Mouse (Mus musculus) Muller cell, postnatal 12 days (primary cell): ENCODE measurements around the gene Capn1.

Experiments used
- DNase-seq: peaks from one replicate; pipeline ENCODE4 v3.0.0-alpha.2; 2015; ENCODE audit errors: inconsistent ontology term

Gene Capn1

DNA sequence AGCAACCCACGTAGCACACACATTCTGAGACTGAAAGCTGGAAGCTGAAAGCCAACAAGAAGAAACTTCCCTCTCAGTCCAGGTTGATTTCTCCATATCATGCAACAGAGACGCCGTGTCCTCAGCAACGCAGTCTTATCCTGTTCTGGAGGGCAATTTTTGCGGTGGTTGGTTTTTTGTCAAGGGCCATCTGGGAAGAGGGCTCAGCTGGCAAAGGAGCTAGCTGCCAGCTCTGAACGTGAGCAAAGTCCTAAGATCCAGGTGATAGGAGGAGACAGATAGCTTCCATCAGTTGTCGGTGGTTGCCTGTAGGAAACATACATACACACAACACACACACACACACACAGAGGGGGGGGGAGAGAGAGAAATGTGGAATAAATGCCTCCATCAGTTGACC lies 22.6 kb upstream of the Capn1 start:
- DNase-seq, result no peak

DNA sequence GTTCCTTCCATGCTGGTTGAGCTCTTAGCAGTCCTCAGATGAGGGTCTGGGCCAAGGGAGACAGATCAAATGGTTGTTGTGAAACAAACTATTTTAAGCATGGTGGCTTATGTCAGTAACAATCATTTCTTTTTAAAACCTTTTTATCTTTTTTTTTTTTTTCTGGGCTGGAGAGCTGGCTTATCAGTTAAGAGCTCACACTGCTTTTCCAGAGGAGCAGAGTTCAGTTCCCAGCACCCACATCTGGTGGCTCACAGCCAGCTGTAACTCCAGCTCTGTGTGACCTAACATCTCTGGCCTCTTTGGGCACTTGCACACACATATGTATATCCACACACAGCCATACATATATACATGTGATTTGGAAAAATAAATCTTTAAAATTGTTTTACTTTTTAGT lies 22.0 kb upstream of the Capn1 start:
- no peak for DNase-seq

DNA sequence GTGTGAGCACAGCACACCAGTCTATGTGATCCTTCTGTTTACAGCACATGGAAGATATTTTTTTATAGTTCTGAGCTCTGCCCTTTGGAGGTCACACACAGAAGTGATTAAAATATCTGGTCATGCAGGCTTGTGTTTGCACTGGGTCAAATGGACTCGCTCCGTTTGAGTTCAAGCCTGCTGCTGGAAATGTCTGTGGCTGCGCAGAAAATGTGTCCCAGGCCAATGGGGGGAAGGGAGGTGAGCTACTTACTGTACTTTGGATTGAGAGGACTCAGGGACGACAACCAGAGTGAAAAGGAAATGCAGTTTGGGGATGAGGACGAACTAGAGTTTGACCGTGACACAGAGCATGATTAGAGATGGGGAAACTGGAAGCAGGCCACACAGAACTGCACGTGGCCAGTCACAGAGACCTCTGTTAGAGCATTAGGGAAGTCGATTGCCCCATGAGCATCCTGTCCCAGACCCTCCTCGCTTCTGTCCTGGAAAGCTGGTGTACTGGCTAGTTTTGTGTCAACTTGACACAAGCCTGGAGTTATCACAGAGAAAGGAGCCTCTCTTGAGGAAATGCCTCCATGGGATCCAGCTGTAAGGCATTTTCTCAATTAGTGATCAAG lies 20.4 kb upstream of the Capn1 start:
- DNase-seq, result no peak

DNA sequence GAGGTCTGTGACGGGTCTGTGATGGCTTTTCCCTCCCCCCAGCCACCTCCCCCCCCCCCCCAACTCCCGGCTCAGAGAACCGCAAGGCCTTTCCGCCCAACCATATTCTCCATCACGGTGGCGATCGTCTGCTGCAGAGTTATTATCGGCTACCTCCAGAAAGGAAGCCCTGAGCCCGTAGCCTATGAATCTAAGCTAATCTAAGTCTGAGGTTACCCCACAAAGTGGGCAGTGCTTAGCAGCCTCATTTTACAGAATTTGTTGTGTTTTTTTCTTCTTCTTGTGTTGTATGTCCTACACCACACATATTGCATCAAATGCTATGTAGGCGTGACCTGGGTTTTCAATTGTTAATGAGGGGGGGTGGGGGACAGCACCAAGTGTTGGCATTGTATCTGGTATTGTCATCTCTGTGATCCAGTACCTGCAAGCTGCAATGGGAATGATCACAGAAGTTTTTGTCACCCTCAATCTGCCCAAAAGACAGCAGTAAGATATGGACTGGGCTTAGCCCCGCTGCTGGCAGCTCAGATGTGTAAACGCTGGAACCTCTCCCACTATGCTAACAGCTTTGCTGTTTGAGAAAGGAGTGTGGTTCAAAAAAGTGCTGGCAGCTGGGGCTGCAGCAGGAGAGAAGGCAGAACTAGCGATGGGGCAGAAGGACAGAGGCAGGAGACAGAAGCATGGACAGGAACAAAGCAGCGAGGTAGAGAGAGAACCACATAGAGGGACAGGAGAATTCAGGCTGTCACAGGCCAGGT lies 15.0 kb upstream of the Capn1 start:
- no peak for DNase-seq

DNA sequence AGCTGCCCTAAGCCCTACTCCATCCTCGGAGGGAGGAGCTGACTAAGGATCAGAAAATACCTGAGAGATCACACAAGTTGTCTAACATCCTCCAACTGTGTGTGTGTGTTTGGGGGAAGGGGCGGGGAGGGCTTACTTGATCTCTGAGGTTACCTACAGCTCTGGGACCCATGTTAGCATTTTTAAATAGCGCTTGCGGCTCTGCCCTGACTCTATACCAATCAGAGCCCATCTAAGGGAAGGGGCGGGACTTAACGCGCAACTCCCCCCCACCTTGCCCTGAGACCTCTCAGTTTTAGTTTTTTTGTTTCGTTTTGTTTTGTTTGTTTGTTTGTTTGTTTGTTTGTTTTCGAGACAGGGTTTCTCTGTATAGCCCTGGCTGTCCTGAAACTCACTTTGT lies 13.7 kb upstream of the Capn1 start:
- DNase-seq, result no peak

DNA sequence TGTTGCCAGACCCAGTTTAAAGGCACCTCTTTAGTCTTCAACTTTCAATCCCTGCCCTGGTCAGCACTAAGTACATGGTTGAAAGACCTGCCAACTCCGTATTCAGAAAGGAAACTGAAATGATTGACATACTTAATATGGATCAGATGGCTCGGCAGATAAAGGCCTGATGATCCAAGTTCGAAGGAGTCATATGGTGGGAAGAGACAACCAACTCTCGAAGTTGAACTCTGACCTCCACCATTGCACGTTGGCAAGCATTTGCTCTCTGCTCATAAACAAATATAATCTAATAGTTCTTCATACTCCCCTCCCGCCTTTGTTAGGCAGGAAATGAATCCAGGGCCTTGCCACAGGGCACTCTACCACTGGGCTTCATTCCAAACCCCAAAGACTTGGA lies 13.3 kb upstream of the Capn1 start:
- DNase-seq, result no peak

DNA sequence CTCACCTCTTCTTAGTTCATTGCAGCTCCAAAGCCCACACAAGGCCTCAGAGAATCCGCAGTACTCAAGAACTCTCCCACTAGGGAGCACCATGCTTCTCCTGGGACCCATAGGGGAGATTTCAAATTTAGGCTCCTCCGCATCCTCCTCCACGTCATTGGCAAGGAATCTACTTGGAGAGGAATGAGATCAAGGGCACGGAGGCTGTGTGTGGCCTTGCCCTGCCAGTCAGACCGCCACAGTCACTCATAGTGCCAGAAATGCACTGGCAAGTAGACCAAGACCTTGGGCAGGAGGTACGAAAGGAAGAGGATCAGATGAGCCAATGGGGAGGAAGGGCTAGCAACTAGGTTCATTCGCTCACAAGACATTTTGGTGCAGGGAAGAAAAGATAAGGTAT lies 8.2 kb upstream of the Capn1 start:
- DNase-seq, result no peak

DNA sequence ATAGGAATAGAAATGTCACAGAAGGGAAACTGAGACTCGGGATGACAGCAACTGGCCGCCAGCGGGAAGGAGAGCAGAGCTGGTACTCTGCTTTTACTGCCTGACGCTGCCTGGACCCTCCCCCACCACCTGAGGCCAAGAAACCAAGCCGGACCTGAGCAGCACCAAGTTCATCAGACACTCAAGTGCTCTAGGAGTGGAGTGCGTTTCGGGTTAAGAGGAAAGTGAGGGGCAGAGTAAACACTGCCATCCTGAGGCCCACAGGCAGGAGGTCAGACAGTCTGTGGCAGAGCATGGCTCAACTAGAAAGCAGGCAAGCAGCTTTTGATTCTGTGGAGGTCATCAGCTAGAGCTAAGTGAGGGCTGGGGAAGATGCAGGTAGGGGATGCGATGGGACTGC lies 7.4 kb upstream of the Capn1 start:
- no peak for DNase-seq

DNA sequence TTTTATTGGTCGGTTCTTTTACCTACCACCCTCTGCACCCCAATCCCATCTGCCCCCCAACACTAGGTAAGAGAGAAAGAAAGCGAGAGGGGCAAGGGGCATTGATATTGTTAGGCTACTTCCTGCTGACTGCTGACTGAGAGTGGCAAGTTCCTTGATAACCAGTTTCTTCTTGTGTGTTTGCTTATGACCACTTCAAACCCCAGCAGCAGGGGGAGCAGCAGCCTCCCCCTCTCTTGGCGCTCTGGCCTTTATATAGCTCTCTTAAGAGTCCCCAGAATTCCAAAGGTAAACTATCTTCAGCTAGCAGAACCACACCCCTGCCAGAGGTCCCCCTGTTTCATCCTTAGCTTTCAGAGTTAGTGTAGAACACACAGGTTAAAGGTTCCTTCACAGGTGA lies 4.6 kb upstream of the Capn1 start:
- no peak for DNase-seq

DNA sequence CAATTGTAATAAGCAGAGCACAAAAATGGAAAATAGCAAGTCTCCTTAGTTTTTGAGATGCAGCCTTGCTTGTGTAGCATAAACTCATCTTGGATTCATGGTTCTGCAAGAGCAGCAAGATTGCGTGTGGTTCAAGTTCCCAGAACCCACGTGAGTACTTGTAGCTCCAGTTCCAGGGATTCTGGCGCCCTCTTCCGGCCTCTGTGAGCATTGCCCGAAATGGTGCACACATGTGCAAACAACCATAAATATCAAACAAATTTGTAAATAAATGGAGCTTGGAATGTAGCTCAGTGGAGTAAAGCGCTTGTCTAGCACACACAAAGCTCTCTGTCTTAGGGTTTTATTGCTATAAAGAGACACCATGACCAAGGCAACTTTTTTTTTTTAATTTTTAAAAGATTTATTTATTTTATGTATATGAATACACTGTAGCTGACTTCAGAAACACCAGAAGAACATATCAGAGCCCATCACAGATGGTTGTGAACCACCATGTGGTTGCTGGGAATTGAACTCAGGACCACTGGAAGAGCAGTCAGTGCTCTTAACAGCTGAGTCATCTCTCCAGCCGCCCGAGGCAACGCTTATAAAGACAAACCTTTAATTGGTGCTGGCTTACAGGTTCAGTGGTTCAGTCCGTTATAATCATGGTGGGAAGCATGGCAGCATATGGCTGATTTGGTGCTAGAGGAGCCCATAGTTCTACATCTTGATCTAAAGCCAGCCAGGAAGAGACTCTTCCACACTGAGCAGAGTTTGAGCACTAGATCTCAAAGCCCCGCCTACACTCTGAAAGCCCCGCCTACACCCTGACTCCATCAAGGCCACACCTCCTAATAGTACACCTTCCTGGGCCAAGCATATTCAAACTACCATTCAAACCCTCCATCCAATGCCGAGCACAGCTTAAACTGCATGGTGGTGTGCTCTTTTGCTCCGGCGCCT lies 2.7 kb upstream of the Capn1 start:
- DNase-seq, result peak; percentile 75

DNA sequence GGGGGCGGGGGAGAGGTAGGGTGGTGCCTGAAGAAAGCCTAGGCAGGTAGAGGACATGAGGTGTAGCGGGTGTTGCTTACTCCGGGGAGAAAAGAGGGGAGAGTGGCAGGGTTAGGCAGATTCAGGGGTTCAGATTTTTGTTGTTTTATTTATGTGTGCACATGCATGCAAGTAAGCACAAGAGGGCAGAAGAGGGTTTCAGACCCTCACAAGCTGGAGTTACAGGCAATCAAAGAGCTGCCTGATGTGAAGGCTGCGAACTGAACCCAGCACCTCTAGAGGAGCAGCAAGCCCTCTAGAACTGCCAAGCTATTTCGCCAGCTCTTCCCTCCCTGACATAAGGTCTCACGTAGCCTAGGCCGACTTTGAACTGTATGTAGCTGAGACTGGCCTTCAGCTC lies 835 bp upstream of the Capn1 start:
- DNase-seq, result no peak

DNA sequence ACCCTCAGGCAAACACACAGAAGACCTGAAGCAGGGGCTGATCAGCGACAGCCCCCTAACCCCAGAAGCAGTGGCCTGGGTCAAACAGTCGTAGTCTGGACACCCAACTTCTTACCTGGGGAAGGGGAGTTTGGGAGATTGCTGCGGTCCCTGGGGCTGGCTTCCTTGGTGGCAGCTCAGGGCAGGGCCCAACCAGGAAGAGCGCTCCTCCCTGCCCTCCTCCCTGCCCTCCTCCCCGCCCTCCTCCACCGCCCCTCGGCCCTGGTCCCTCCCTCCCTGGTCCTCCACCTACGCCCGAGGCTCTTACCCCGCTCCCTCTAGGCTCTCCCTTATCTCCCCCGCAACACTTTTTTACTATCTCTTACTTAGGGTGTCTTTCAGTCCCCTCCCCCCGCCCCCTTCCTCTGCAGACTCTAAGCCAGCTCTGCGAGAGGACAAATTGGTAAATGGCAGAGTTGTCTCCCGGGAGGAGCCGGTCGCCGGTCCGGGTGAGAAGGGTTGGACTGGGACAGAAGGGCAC lies 646 bp downstream of the Capn1 start:
- peak; percentile 82 for DNase-seq

DNA sequence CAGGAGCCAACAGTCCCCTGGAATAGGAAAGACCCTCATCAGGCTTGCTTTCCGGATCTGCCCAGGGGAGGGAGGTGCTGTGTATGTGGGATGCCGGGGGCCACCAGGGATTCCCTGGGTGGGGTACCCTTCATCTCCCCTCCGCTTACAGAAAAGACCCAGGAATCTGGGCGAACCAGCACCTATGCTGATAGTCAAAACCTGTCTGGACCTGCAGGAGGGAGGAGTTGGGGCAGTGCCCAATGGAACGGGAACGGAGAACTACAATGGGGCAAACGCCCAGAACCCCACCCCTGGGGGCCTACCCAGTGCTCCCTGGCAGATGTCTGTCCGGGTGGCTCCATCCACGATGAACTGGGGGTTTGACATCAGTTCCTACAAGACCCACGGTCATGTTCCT lies 2.0 kb downstream of the Capn1 start:
- DNase-seq, result no peak

DNA sequence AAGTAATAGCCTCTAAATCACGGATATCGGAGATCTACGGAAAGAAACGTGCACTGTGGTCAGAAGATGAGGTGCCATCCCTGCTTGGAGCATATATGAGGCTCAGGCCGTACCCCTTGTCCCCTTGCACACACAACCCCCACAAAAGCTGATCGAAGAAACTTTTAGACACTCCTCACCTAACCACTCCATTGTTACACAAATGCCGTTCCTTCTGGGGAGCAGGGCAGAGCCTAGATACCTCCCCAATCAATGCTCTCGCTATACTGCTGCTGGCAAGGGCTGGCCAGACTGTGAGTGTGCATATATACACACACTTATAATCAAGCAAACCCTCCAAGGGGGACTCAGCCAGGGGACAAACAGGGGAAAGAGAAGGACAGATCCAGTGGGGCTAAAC lies 6.6 kb downstream of the Capn1 start:
- DNase-seq, result no peak

DNA sequence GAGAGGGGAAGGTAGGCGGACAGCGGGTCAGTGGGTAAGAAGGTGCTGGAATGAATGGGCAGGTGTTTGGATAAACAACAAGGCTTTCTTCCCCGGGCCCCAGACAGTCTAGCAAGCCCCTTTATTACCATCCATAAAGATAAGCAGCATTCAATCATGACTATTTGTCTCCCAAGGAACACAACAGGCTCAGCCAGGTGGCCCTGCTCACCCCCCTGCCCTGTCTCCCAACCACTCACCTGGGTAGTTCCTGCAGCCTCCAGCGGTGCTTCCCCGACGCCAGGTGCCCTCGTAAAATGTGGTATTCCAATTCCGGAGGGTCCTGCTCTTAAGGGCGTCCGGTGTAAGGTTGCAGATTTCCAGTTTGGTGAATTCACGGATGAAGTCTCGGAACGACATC lies 8.7 kb downstream of the Capn1 start:
- DNase-seq, result no peak

DNA sequence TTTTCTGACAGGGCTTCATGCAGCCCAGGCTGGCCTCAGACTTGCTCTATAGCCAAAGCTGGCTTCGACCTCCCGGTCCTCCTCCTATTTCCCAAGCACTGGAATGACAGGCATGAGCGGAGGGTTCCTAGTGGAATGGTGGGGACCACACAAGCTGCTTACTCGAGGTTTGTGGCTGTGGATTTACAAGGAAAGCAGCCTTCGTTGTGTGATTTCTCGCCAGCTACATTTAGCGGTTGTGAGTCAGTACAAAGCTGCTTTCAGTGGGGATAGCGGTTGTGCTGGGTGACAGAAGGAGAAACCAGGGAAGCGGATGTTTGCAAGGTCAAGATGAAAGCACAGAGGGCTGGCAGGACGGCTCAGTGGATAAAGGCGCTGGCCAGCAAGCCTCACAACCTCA lies 10.2 kb downstream of the Capn1 start:
- DNase-seq, result peak; percentile 64

DNA sequence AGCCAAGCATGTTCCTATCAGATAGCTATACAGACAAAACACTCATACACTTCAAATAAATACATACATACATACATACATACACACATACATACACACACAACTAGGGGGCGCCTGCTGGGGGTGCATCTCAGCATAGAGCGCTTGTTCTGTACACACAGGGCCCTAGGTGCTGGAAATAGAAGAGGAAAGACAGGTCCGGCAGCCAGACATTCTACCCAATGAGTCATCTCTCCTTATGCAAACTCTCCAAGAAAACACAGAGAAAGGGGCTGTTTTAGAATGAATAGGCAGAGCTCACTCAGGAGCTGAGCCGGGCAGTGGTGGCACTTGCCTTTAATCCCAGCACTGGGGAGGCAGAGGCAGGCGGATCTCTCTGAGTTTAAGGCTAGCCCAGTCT lies 15.7 kb downstream of the Capn1 start:
- no peak for DNase-seq

DNA sequence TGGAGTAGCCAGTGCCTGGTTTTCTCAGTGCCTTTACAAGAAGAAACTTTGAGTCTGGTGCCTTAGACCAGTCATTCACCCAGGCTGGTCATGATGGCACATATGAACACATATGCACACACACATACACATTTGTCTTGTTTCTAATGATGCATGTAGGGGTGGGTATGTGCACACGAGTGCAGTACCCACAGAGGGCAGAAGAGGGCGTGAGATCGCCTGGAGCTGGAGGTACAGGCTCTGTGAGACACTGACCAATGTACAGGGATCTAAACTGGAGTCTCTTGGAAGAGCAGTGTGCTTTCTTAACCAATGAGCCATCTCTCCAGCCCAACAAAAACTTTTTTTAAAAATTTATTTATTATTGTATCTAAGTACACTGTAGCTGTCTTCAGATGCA lies 17.5 kb downstream of the Capn1 start:
- DNase-seq, result no peak

DNA sequence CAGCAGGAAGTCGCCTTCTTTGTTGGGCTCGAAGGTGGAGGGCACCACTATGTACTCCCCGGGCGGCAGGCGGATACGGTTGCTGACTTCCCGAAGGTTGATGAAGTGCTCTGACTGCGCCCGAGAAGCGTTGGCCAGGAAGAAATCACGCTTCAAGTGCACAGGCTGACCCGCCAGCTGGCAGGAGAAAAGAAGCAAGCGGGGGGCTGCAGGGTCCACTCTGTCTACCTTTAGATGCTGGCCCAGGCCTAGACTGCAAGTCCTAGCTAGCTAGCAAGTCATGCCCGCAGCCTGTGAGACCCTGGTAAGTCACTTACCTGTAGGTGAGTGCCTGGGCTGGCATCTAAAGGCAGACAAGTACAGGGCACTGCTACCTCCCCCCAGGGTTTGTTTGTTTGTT lies 21.0 kb downstream of the Capn1 start:
- DNase-seq, result no peak

DNA sequence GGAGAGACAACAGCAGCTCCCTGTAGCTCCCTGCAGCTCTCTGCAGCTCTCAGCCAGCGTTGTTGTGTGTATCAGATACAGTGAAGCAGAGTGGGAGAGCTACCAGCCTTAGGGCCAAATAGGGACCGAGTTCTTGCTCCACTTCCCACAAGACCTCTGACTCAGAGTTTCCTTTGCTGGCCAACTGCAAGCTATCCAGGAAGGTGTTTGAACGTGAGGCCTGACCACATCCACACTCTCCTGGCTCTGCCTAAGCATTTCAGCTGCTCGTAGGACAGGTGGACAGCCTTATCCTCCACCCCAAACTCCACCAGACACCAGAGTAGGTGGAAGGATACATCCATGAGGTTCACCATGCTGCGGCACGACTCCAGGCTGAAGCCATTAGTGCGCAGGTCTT lies 23.7 kb downstream of the Capn1 start:
- DNase-seq, result peak; percentile 16

DNA sequence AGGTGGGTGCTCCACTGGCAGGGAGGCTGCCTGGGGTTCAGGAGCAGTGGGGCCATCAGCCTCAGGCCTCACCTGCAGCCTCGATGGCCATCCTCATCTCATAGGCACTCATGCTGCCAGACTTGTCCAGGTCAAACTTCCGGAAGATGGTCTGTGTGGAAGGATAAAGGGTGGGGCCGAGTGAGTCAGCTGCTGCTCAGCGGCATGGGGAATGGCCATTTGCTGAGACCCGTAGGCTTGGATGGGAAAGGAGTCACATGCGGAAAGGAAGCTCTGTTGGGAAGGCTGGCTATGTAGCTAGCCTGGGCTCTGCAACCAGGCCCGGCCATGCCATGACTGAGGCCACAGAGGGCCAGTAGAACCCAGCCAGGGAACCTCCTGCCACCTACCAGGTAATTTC lies 24.2 kb downstream of the Capn1 start:
- DNase-seq, result no peak

DNA sequence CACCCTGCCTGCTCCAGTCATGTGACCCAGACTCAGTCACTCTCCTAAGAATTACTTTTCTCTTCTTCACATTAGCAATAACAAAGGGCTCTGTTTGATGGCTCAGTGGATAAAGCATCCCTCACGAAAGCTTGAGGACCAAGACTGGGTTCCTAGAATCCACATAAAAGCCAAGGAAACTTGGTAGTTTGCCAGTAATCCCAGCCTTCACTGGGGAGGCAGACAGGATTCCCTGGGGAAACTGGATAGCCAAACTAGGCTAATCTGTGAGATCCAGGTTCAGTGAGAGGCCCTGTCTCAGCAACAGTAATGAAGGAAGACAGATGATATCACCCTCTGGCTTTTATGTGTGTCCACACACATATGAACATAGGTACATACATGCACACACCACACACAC lies 24.8 kb downstream of the Capn1 start:
- DNase-seq, result no peak

DNA sequence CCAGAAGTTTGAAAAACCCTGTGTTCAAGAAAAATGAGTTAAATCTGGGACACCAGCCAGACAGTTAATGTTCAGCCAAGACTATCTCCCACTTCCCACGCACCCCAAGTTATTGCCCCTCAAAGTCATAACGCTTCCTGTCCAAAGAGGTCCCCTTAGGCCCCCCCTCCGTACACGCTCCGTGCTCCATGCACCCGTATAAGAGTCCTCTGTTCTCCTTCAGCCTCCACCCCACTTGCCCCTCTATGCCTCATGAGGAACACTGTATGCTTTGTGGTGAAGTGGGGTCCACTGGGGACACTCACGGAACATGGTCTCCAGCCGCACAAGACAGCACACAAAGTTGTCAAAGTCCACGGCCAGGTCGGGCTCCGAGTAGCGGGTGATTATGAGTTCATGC lies 25.7 kb downstream of the Capn1 start:
- no peak for DNase-seq
